Mouse (Mus musculus) forebrain, postnatal 0 days (tissue): ENCODE measurements around the gene Sh2d1a. TPM values are rescaled to one million over a fixed set of nuclear protein-coding genes. Genes with fewer than 3 reads are reported as not detected.

Experiments used
- ATAC-seq: fragments of 200-750 bp; cut with Nextera tagmentation; 2 replicates; pipeline ENCODE4 v1.8.0; 2017; ENCODE audit warnings: mild to moderate bottlenecking, moderate library complexity
- DNase-seq: peaks from one replicate; pipeline ENCODE4 v3.0.0-alpha.2; 2015
- H3K27ac ChIP-seq: fragments of 300-500 bp; sonication (generic); 2 replicates; pipeline ENCODE4 v1.5.1; 2014; ENCODE audit warnings: low read depth, mild to moderate bottlenecking, antibody characterized with exemption, low read length, moderate library complexity, mixed read lengths
- H3K27me3 ChIP-seq: fragments of 300-500 bp; sonication (generic); 2 replicates; pipeline ENCODE4 v1.6.1; 2014; ENCODE audit warnings: mild to moderate bottlenecking, low read length, mixed read lengths; ENCODE audit not compliant: insufficient read depth
- H3K36me3 ChIP-seq: fragments of 300-500 bp; sonication (generic); 2 replicates; pipeline ENCODE4 v1.6.1; 2014; ENCODE audit warnings: mild to moderate bottlenecking, moderate library complexity; ENCODE audit not compliant: insufficient read depth
- H3K4me1 ChIP-seq: fragments of 300-500 bp; sonication (generic); 2 replicates; pipeline ENCODE4 v1.6.1; 2014; ENCODE audit warnings: antibody characterized with exemption; ENCODE audit not compliant: insufficient read depth
- H3K4me2 ChIP-seq: fragments of 300-500 bp; sonication (generic); 2 replicates; pipeline ENCODE4 v1.6.1; 2014; ENCODE audit warnings: low read depth, mild to moderate bottlenecking, moderate library complexity
- H3K4me3 ChIP-seq: fragments of 300-500 bp; sonication (generic); 2 replicates; pipeline ENCODE4 v1.5.1; 2014; ENCODE audit warnings: low read depth, low read length, mixed read lengths
- H3K9ac ChIP-seq: fragments of 300-500 bp; sonication (generic); 2 replicates; pipeline ENCODE4 v1.6.1; 2014; ENCODE audit warnings: mild to moderate bottlenecking
- H3K9me3 ChIP-seq: fragments of 300-500 bp; sonication (generic); 2 replicates; pipeline ENCODE4 v1.6.1; 2016; ENCODE audit warnings: low read length
- CTCF ChIP-seq: sonication (generic); IDR thresholded peaks from 2 replicates; pipeline ENCODE4 v1.5.1; 2016; ENCODE audit warnings: antibody characterized with exemption, control low read depth, low read depth
- WGBS: fragments of 180-500 bp; shearing (Covaris S2); extraction: QIAGEN DNeasy Blood & Tissue Kit; methylation state at CpG from one replicate; pipeline ENCODE4 v1.1.7; 2014; 5-methylcytosine and 5-hydroxymethylcytosine counted together
- polyA plus RNA-seq: library from polyadenylated mRNA; unstranded; fragments of >200 nt; fragmentation: Nextera tagmentation; extraction: Ambion mirVana; gene quantifications from 2 replicates; pipeline ENCODE4 v1.2.1, GENCODE M21; 2015
- total RNA-seq: library from RNA; depleted of rRNA; stranded (reverse); fragments of >200 nt; gene quantifications from 2 replicates; pipeline ENCODE4 v1.2.3, GENCODE M21; 2014; rRNA removed

Sh2d1a gene
- total and polyA plus RNA-seq, 2 experiments from 2014 or later = 6.3 TPM; not detected in 1

- no peak overlapping the region for H3K4me2 ChIP-seq
- no peaks in the 10 kb centered on the region for H3K4me1 ChIP-seq
- TF ChIP-seq CTCF = peak; percentile 43; the same call in 1 of the 2 replicates
- ATAC-seq = no peak
- H3K27ac ChIP-seq = no peak overlapping the region
- no peaks in the 10 kb centered on the region for H3K9me3 ChIP-seq
- no peaks in the 10 kb centered on the region for H3K27me3 ChIP-seq
- WGBS = 68% methylated on average over 4 of the region's 4 CpGs
- H3K9ac ChIP-seq = no peak overlapping the region
- no peaks in the 10 kb centered on the region for H3K36me3 ChIP-seq
- no peak for DNase-seq
- no peak overlapping the region for H3K4me3 ChIP-seq
Measured at GRCm38 (mm10) chrX:42558683-42559082, 56.4 kb downstream of the Sh2d1a start.

Other genes starting within 250 kb of the Sh2d1a start
- gene Tex13c2, start 12.8 kb upstream of the Sh2d1a start, total RNA-seq = not detected in 2 replicates
- not detected in 2 replicates for gene Tex13c2, start 12.8 kb upstream of the Sh2d1a start, polyA plus RNA-seq